Mouse (Mus musculus) liver, embryonic 13.5 days (tissue): ENCODE measurements around the gene Evi5. TPM values are rescaled to one million over a fixed set of nuclear protein-coding genes. Genes with fewer than 3 reads are reported as not detected.
A peak's percentile ranks its signal among the peaks of the same experiment; 100 is the strongest.

Source experiments
- ATAC-seq: fragments of 200-750 bp; cut with Nextera tagmentation; 2 replicates; pipeline ENCODE4 v1.8.0; 2017; ENCODE audit warnings: low read depth, mild to moderate bottlenecking, moderate number of reproducible peaks, moderate library complexity
- DNase-seq: peaks from one replicate; pipeline ENCODE4 v3.0.0; 2022
- H3K27ac ChIP-seq: fragments of 300-500 bp; sonication (generic); 2 replicates; pipeline ENCODE4 v1.5.1; 2015; ENCODE audit warnings: moderate library complexity, mild to moderate bottlenecking, inconsistent platforms
- H3K27me3 ChIP-seq: fragments of 300-500 bp; sonication (generic); 2 replicates; pipeline ENCODE4 v1.6.1; 2015; ENCODE audit warnings: mild to moderate bottlenecking, inconsistent platforms
- H3K36me3 ChIP-seq: fragments of 300-500 bp; sonication (generic); 2 replicates; pipeline ENCODE4 v1.6.1; 2015; ENCODE audit warnings: mild to moderate bottlenecking, inconsistent platforms
- H3K4me1 ChIP-seq: fragments of 300-500 bp; sonication (generic); replicated peaks from 2 replicates; pipeline ENCODE4 v1.6.1; 2015; ENCODE audit warnings: inconsistent platforms
- H3K4me2 ChIP-seq: fragments of 300-500 bp; sonication (generic); 2 replicates; pipeline ENCODE4 v1.6.1; 2015; ENCODE audit warnings: inconsistent platforms, mild to moderate bottlenecking, moderate library complexity
- H3K4me3 ChIP-seq: fragments of 300-500 bp; sonication (generic); replicated peaks from 2 replicates; pipeline ENCODE4 v1.5.1; 2015; ENCODE audit warnings: mild to moderate bottlenecking, inconsistent platforms
- H3K9ac ChIP-seq: fragments of 300-500 bp; sonication (generic); 2 replicates; pipeline ENCODE4 v1.6.1; 2015; ENCODE audit warnings: mild to moderate bottlenecking, inconsistent platforms
- H3K9me3 ChIP-seq: fragments of 300-500 bp; sonication (generic); replicated peaks from 2 replicates; pipeline ENCODE4 v1.6.1; 2016; ENCODE audit warnings: inconsistent platforms
- WGBS: fragments of 180-500 bp; shearing (Covaris S2); methylation state at CpG from one replicate; pipeline ENCODE4 v1.1.7; 2015; ENCODE audit not compliant: insufficient replicate concordance; 5-methylcytosine and 5-hydroxymethylcytosine counted together
- polyA plus RNA-seq: library from polyadenylated mRNA; unstranded; fragments of >200 nt; fragmentation: Nextera tagmentation; extraction: Ambion mirVana; gene quantifications from 2 replicates; pipeline ENCODE4 v1.2.1, GENCODE M21; 2015

Gene Evi5
- polyA plus RNA-seq, 1 experiment from 2014 or later, result 51.3 TPM

- H3K4me1 ChIP-seq, result no peaks in the 10 kb centered on the region
- no peaks in the 10 kb centered on the region for H3K27me3 ChIP-seq
- peaks cover 12% of the 10 kb centered on the region; the same call in 1 of the 2 replicates for H3K36me3 ChIP-seq
- H3K9ac ChIP-seq, result no peak overlapping the region
- ATAC-seq (no peak), DNase-seq (no peak)
- H3K27ac ChIP-seq, result no peak overlapping the region
- 88% methylated on average over 3 of the region's 3 CpGs for WGBS
- H3K4me3 ChIP-seq, result no peak overlapping the region
- no peak overlapping the region for H3K4me2 ChIP-seq
- no peaks in the 10 kb centered on the region for H3K9me3 ChIP-seq
These were observed 136.6 kb downstream of the Evi5 start for GRCm38 (mm10) chr5:107738296-107738695.

GRCm38 (mm10) chr5:107736171-107736570, 138.7 kb downstream of the Evi5 start:
- no peak overlapping the region for H3K4me2 ChIP-seq
- no peak overlapping the region for H3K9ac ChIP-seq
- DNase-seq, result no peak
- H3K27me3 ChIP-seq, result peaks cover 16% of the 10 kb centered on the region
- no peak overlapping the region for H3K27ac ChIP-seq
- H3K36me3 ChIP-seq, result 0 out of 2 replicates have a peak, but pooled peaks cover 4% of the 10 kb centered on the region
- no peak overlapping the region for H3K4me3 ChIP-seq
- ATAC-seq, result no peak
- H3K9me3 ChIP-seq, result no peaks in the 10 kb centered on the region
- H3K4me1 ChIP-seq, result no peaks in the 10 kb centered on the region
- WGBS, result 36% methylated on average over 5 of the region's 5 CpGs

- H3K9me3 ChIP-seq, result no peaks in the 10 kb centered on the region
- H3K27me3 ChIP-seq, result peaks cover 51% of the 10 kb centered on the region
- no peaks in the 10 kb centered on the region for H3K36me3 ChIP-seq
- ATAC-seq (no peak), DNase-seq (no peak)
- H3K9ac ChIP-seq, result no peak overlapping the region
- H3K27ac ChIP-seq, result no peak overlapping the region
- H3K4me2 ChIP-seq, result no peak overlapping the region
- WGBS, result 33% methylated on average over 2 of the region's 2 CpGs
- no peaks in the 10 kb centered on the region for H3K4me1 ChIP-seq
- no peak overlapping the region for H3K4me3 ChIP-seq
These were observed 143.1 kb downstream of the Evi5 start for GRCm38 (mm10) chr5:107731844-107732243.

GRCm38 (mm10) chr5:107731408-107731807, 143.5 kb downstream of the Evi5 start:
- Histone ChIP-seq H3K27me3 (peaks cover 56% of the 10 kb centered on the region), H3K4me2 (no peak overlapping the region), H3K4me1 (no peaks in the 10 kb centered on the region), H3K9me3 (no peaks in the 10 kb centered on the region), H3K36me3 (no peaks in the 10 kb centered on the region), H3K27ac (no peak overlapping the region), H3K4me3 (no peak overlapping the region), H3K9ac (no peak overlapping the region)
- DNase-seq (no peak), ATAC-seq (no peak)
- WGBS, result 47% methylated on average over 3 of the region's 3 CpGs

- no peak overlapping the region for H3K27ac ChIP-seq
- H3K36me3 ChIP-seq, result no peaks in the 10 kb centered on the region
- H3K4me3 ChIP-seq, result peak overlapping the region; percentile 45; the same call in 1 of the 2 replicates
- WGBS, result 28% methylated on average over 12 of the region's 12 CpGs
- peaks cover 33% of the 10 kb centered on the region for H3K4me1 ChIP-seq
- DNase-seq (no peak), ATAC-seq (no peak)
- no peaks in the 10 kb centered on the region for H3K9me3 ChIP-seq
- no peak overlapping the region for H3K9ac ChIP-seq
- H3K4me2 ChIP-seq, result peak overlapping the region; percentile 56; the same call in 1 of the 2 replicates
- H3K27me3 ChIP-seq, result peaks cover 90% of the 10 kb centered on the region
These were observed 147.9 kb downstream of the Evi5 start for GRCm38 (mm10) chr5:107727007-107727402.

GRCm38 (mm10) chr5:107726281-107727006, 148.5 kb downstream of the Evi5 start:
- Histone ChIP-seq H3K9ac (no peak overlapping the region), H3K27me3 (peaks cover 91% of the 10 kb centered on the region), H3K36me3 (no peaks in the 10 kb centered on the region), H3K4me1 (peaks cover 37% of the 10 kb centered on the region), H3K4me2 (peak overlapping the region; percentile 56), H3K4me3 (peak overlapping the region; percentile 45), H3K27ac (no peak overlapping the region), H3K9me3 (no peaks in the 10 kb centered on the region)
- DNase-seq (no peak), ATAC-seq (no peak)
- WGBS, result under 1% methylated on average over 57 of the region's 57 CpGs

- no peak for ATAC-seq
- H3K4me3 ChIP-seq, result peak within 1 kb of the TSS; percentile 45
- DNase-seq, result no peak
- H3K4me2 ChIP-seq, result peak within 1 kb of the TSS; percentile 56
- H3K9me3 ChIP-seq, result no peaks in the 10 kb centered on the region
- no peak within 1 kb of the TSS for H3K27ac ChIP-seq
- under 1% methylated on average over 41 of the region's 41 CpGs for WGBS
- H3K9ac ChIP-seq, result peak within 1 kb of the TSS; percentile 4; the same call in 1 of the 2 replicates
- H3K4me1 ChIP-seq, result peaks cover 42% of the 10 kb centered on the region
- peaks cover 91% of the 10 kb centered on the region for H3K27me3 ChIP-seq
- H3K36me3 ChIP-seq, result no peaks in the 10 kb centered on the region
These were observed 149.3 kb downstream of the Evi5 start, which contains the start of gene Gfi1 for GRCm38 (mm10) chr5:107725435-107726261. Gfi1 (minus strand) TSS chr5:107726036.

- ATAC-seq (0 out of 2 replicates have a peak, but pooled peaks have one; percentile 29), DNase-seq (no peak)
- Histone ChIP-seq H3K4me2 (peak overlapping the region; percentile 56), H3K27me3 (peaks cover 92% of the 10 kb centered on the region), H3K27ac (no peak overlapping the region), H3K4me3 (peak overlapping the region; percentile 45), H3K9me3 (no peaks in the 10 kb centered on the region), H3K4me1 (peaks cover 42% of the 10 kb centered on the region), H3K36me3 (no peaks in the 10 kb centered on the region), H3K9ac (peak overlapping the region; percentile 4; the same call in 1 of the 2 replicates)
- 2% methylated on average over 52 of the region's 52 CpGs for WGBS
These were observed 150.1 kb downstream of the Evi5 start for GRCm38 (mm10) chr5:107724661-107725434.

GRCm38 (mm10) chr5:107723541-107724511, 151.1 kb downstream of the Evi5 start:
- peaks cover 42% of the 10 kb centered on the region for H3K4me1 ChIP-seq
- no peak overlapping the region for H3K27ac ChIP-seq
- ATAC-seq, result peak; percentile 32; the same call in 1 of the 2 replicates
- DNase-seq, result no peak
- peak overlapping the region; percentile 45 for H3K4me3 ChIP-seq
- no peaks in the 10 kb centered on the region for H3K36me3 ChIP-seq
- WGBS, result under 1% methylated on average over 49 of the region's 49 CpGs
- peak overlapping the region; percentile 56 for H3K4me2 ChIP-seq
- no peaks in the 10 kb centered on the region for H3K9me3 ChIP-seq
- H3K27me3 ChIP-seq, result peaks cover 100% of the 10 kb centered on the region
- no peak overlapping the region for H3K9ac ChIP-seq
